Mouse (Mus musculus): ENCODE results near the gene Arid5b.

Gene Arid5b

GRCm38 (mm10) chr10:68142501-68142900, 136.0 kb downstream of the Arid5b start:
- no peak for DNase-seq (ENCODE audit: extremely low read depth, insufficient read length, low spot score)

- DNase-seq (ENCODE audit: extremely low read depth, insufficient read length, low spot score), result no peak
Measured at GRCm38 (mm10) chr10:68141567-68141966, 137.0 kb downstream of the Arid5b start.

- DNase-seq (ENCODE audit: extremely low read depth, insufficient read length, low spot score), result no peak
Measured at GRCm38 (mm10) chr10:68140871-68141270, 137.7 kb downstream of the Arid5b start.

GRCm38 (mm10) chr10:68140306-68140705, 138.2 kb downstream of the Arid5b start:
- DNase-seq (ENCODE audit: extremely low read depth, insufficient read length, low spot score), result no peak

- no peak for DNase-seq (ENCODE audit: extremely low read depth, insufficient read length, low spot score)
Measured at GRCm38 (mm10) chr10:68138123-68138522, 140.4 kb downstream of the Arid5b start.

GRCm38 (mm10) chr10:68137151-68137833, 141.2 kb downstream of the Arid5b start:
- no peak for DNase-seq (ENCODE audit: extremely low read depth, insufficient read length, low spot score)

- peak; percentile 81 for DNase-seq (ENCODE audit: extremely low read depth, insufficient read length, low spot score)
Measured at GRCm38 (mm10) chr10:68136480-68137083, 142.0 kb downstream of the Arid5b start.

- no peak for DNase-seq (ENCODE audit: extremely low read depth, insufficient read length, low spot score)
Measured at GRCm38 (mm10) chr10:68136051-68136450, 142.5 kb downstream of the Arid5b start.

- no peak for DNase-seq (ENCODE audit: extremely low read depth, insufficient read length, low spot score)
Measured at GRCm38 (mm10) chr10:68135416-68135815, 143.1 kb downstream of the Arid5b start.

GRCm38 (mm10) chr10:68134549-68134948, 144.0 kb downstream of the Arid5b start:
- DNase-seq (ENCODE audit: extremely low read depth, insufficient read length, low spot score), result no peak

GRCm38 (mm10) chr10:68134071-68134470, 144.5 kb downstream of the Arid5b start:
- DNase-seq (ENCODE audit: extremely low read depth, insufficient read length, low spot score), result no peak

- DNase-seq (ENCODE audit: extremely low read depth, insufficient read length, low spot score), result no peak
Measured at GRCm38 (mm10) chr10:68132636-68133035, 145.9 kb downstream of the Arid5b start.

- DNase-seq (ENCODE audit: extremely low read depth, insufficient read length, low spot score), result no peak
Measured at GRCm38 (mm10) chr10:68132154-68132553, 146.4 kb downstream of the Arid5b start.

- no peak for DNase-seq (ENCODE audit: extremely low read depth, insufficient read length, low spot score)
Measured at GRCm38 (mm10) chr10:68129651-68130050, 148.9 kb downstream of the Arid5b start.

GRCm38 (mm10) chr10:68129009-68129408, 149.5 kb downstream of the Arid5b start:
- no peak for DNase-seq (ENCODE audit: extremely low read depth, insufficient read length, low spot score)

GRCm38 (mm10) chr10:68128441-68128848, 150.1 kb downstream of the Arid5b start:
- no peak for DNase-seq (ENCODE audit: extremely low read depth, insufficient read length, low spot score)

GRCm38 (mm10) chr10:68127604-68128256, 150.8 kb downstream of the Arid5b start:
- no peak for DNase-seq (ENCODE audit: extremely low read depth, insufficient read length, low spot score)

GRCm38 (mm10) chr10:68127104-68127503, 151.4 kb downstream of the Arid5b start:
- no peak for DNase-seq (ENCODE audit: extremely low read depth, insufficient read length, low spot score)

GRCm38 (mm10) chr10:68126551-68126950, 152.0 kb downstream of the Arid5b start:
- DNase-seq (ENCODE audit: extremely low read depth, insufficient read length, low spot score), result no peak

GRCm38 (mm10) chr10:68125919-68126550, 152.5 kb downstream of the Arid5b start:
- no peak for DNase-seq (ENCODE audit: extremely low read depth, insufficient read length, low spot score)

GRCm38 (mm10) chr10:68124985-68125384, 153.6 kb downstream of the Arid5b start:
- no peak for DNase-seq (ENCODE audit: extremely low read depth, insufficient read length, low spot score)
